Mouse (Mus musculus): ENCODE measurements around the gene Car14.
A peak's percentile ranks its signal among the peaks of the same experiment; 100 is the strongest.
"Not testable (repeated sequence)": the region's sequence is repeated elsewhere in the genome, so short reads cannot be mapped to it uniquely, and the experiment has no call there.

The Car14 gene

GRCm38 (mm10) chr3:95925087-95925486 is 20.6 kb upstream of the Car14 start:
- no peak for DNase-seq (ENCODE audit: low read depth, low spot score)

GRCm38 (mm10) chr3:95924185-95924584 is 19.7 kb upstream of the Car14 start:
- DNase-seq (ENCODE audit: low read depth, low spot score), result no peak

- DNase-seq (ENCODE audit: low read depth, low spot score), result not testable (repeated sequence)
Measured at GRCm38 (mm10) chr3:95923429-95923828, 18.9 kb upstream of the Car14 start.

GRCm38 (mm10) chr3:95920532-95920931 is 16.0 kb upstream of the Car14 start:
- peak; percentile 83 for DNase-seq (ENCODE audit: low read depth, low spot score)

- no peak for DNase-seq (ENCODE audit: low read depth, low spot score)
Measured at GRCm38 (mm10) chr3:95916760-95917159, 12.3 kb upstream of the Car14 start.

GRCm38 (mm10) chr3:95914706-95915105 is 10.2 kb upstream of the Car14 start:
- DNase-seq (ENCODE audit: low read depth, low spot score), result no peak

GRCm38 (mm10) chr3:95907613-95908012 is 3.1 kb upstream of the Car14 start:
- no peak for DNase-seq (ENCODE audit: low read depth, low spot score)

- peak; percentile 66 for DNase-seq (ENCODE audit: low read depth, low spot score)
Measured at GRCm38 (mm10) chr3:95906860-95907259, 2.4 kb upstream of the Car14 start.

- peak; percentile 75 for DNase-seq (ENCODE audit: low read depth, low spot score)
Measured at GRCm38 (mm10) chr3:95905940-95906492, 1.5 kb upstream of the Car14 start.

GRCm38 (mm10) chr3:95905146-95905939 is 852 bp upstream of the Car14 start:
- DNase-seq (ENCODE audit: low read depth, low spot score), result peak; percentile 74

GRCm38 (mm10) chr3:95903753-95904502 is 563 bp downstream of the Car14 start:
- no peak for DNase-seq (ENCODE audit: low read depth, low spot score)

GRCm38 (mm10) chr3:95902643-95903042 is 1.8 kb downstream of the Car14 start:
- no peak for DNase-seq (ENCODE audit: low read depth, low spot score)

- DNase-seq (ENCODE audit: low read depth, low spot score), result no peak
Measured at GRCm38 (mm10) chr3:95902373-95902625, 2.2 kb downstream of the Car14 start.

- DNase-seq (ENCODE audit: low read depth, low spot score), result no peak
Measured at GRCm38 (mm10) chr3:95901616-95902372, 2.7 kb downstream of the Car14 start.

GRCm38 (mm10) chr3:95899800-95900524 is 4.5 kb downstream of the Car14 start:
- no peak for DNase-seq (ENCODE audit: low read depth, low spot score)

GRCm38 (mm10) chr3:95895501-95895900 is 9.0 kb downstream of the Car14 start:
- DNase-seq (ENCODE audit: low read depth, low spot score), result not testable (repeated sequence)

GRCm38 (mm10) chr3:95894317-95895160 is 10.0 kb downstream of the Car14 start:
- DNase-seq (ENCODE audit: low read depth, low spot score), result peak; percentile 47

- peak; percentile 99 for DNase-seq (ENCODE audit: low read depth, low spot score)
Measured at GRCm38 (mm10) chr3:95893606-95894316, 10.7 kb downstream of the Car14 start, which contains the start of gene Aph1a. Aph1a (plus strand) TSS chr3:95893969.

GRCm38 (mm10) chr3:95893126-95893525 is 11.4 kb downstream of the Car14 start:
- no peak for DNase-seq (ENCODE audit: low read depth, low spot score)

Data from R1 (cell line).